Mouse (Mus musculus): ENCODE data around the gene 1700061G19Rik. TPM values are rescaled to one million over a fixed set of nuclear protein-coding genes. Genes with fewer than 3 reads are reported as not detected.

1700061G19Rik gene
- 0.14 and 0.26 TPM in 2 replicates for polyA plus RNA-seq (2014; fragmentation: Nextera tagmentation; extraction: Ambion mirVana)

DNA sequence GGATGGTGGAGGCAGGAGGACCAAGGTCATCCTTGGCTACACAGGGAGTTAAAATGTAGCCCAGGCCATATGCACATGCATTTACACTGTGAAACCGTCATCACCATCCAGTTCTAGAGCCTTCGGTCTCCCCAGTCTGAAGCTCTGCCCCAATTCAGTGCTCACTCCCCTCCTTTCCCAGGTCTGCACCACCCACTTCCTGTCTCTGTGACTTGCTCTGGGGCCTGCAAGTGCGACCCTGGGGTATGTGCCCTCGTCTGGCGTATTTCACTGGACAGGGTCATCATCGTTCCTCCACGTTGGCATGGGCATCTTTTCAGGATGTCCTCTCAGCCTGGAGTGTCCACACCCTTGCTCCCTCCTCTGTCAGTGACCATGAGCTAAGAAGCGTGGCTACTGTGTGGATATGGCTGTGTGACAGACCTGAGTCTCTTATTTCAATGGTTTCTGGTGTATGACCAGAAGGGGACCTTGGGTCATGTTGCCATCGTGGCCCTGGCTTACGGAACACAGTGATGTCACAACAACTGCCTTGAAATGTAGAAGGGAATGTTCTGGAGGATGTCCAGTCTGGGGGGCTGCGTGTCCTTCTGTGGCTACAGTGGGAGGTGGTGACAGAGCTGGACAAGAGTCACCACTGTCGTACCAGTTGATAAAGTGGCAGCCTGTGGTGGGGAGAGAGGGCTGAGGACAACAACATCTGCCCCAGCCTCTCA is at the start of gene 1700061G19Rik:
Gene 1700061G19Rik (plus strand): TSS at position 542 of the 716 bp plus-strand sequence.
- WGBS = 80% methylated on average over 12 of the region's 12 CpGs
- Histone ChIP-seq H3K36me3 (ENCODE audit: control insufficient read depth, insufficient read depth, low read length) (no peaks in the 10 kb centered on the region), H3K9me3 (ENCODE audit: control insufficient read depth, low read length) (no peaks in the 10 kb centered on the region), H3K27ac (replicated peaks; ENCODE audit: low read depth, low read length) (no peak within 1 kb of the TSS), H3K4me1 (ENCODE audit: control insufficient read depth, insufficient read depth, low read length) (no peaks in the 10 kb centered on the region), H3K9ac (ENCODE audit: low read depth, low read length) (no peak within 1 kb of the TSS), H3K27me3 (replicated peaks; ENCODE audit: control insufficient read depth, insufficient read depth, low read length) (no peaks in the 10 kb centered on the region), H3K4me2 (ENCODE audit: low read depth, low read length) (no peak within 1 kb of the TSS), H3K4me3 (ENCODE audit: low read depth, low read length) (no peak within 1 kb of the TSS)
- no peak for ATAC-seq (ENCODE audit: low read depth)
- DNase-seq (ENCODE audit: low spot score) = no peak

- no peaks in the 10 kb centered on the region for H3K9me3 ChIP-seq (ENCODE audit: control insufficient read depth, low read length)
- H3K27me3 ChIP-seq (replicated peaks; ENCODE audit: control insufficient read depth, insufficient read depth, low read length) = peaks cover 15% of the 10 kb centered on the region
- no peak overlapping the region for H3K4me2 ChIP-seq (ENCODE audit: low read depth, low read length)
- DNase-seq (ENCODE audit: low spot score) = no peak
- no peak overlapping the region for H3K4me3 ChIP-seq (ENCODE audit: low read depth, low read length)
- no peak for ATAC-seq (ENCODE audit: low read depth)
- WGBS = 93% methylated on average over 2 of the region's 2 CpGs
- no peak overlapping the region for H3K9ac ChIP-seq (ENCODE audit: low read depth, low read length)
- H3K4me1 ChIP-seq (ENCODE audit: control insufficient read depth, insufficient read depth, low read length) = 0 out of 2 replicates have a peak, but pooled peaks cover 3% of the 10 kb centered on the region
- no peak overlapping the region for H3K27ac ChIP-seq (replicated peaks; ENCODE audit: low read depth, low read length)
- H3K36me3 ChIP-seq (ENCODE audit: control insufficient read depth, insufficient read depth, low read length) = no peaks in the 10 kb centered on the region
These were observed 48.6 kb upstream of the 1700061G19Rik start for GRCm38 (mm10) chr17:56826718-56827117.

- no peak overlapping the region for H3K27ac ChIP-seq (replicated peaks; ENCODE audit: low read depth, low read length)
- peak overlapping the region; percentile 70 for H3K9ac ChIP-seq (ENCODE audit: low read depth, low read length)
- H3K9me3 ChIP-seq (ENCODE audit: control insufficient read depth, low read length) = no peaks in the 10 kb centered on the region
- H3K36me3 ChIP-seq (ENCODE audit: control insufficient read depth, insufficient read depth, low read length) = no peaks in the 10 kb centered on the region
- WGBS = 27% methylated on average over 11 of the region's 11 CpGs
- ATAC-seq (ENCODE audit: low read depth) = no peak
- H3K4me3 ChIP-seq (ENCODE audit: low read depth, low read length) = peak overlapping the region; percentile 66
- peak overlapping the region; percentile 89 for H3K4me2 ChIP-seq (ENCODE audit: low read depth, low read length)
- DNase-seq (ENCODE audit: low spot score) = no peak
- H3K4me1 ChIP-seq (ENCODE audit: control insufficient read depth, insufficient read depth, low read length) = 0 out of 2 replicates have a peak, but pooled peaks cover 3% of the 10 kb centered on the region
- peaks cover 19% of the 10 kb centered on the region for H3K27me3 ChIP-seq (replicated peaks; ENCODE audit: control insufficient read depth, insufficient read depth, low read length)
These were observed 46.1 kb upstream of the 1700061G19Rik start for GRCm38 (mm10) chr17:56829171-56829570.

DNA sequence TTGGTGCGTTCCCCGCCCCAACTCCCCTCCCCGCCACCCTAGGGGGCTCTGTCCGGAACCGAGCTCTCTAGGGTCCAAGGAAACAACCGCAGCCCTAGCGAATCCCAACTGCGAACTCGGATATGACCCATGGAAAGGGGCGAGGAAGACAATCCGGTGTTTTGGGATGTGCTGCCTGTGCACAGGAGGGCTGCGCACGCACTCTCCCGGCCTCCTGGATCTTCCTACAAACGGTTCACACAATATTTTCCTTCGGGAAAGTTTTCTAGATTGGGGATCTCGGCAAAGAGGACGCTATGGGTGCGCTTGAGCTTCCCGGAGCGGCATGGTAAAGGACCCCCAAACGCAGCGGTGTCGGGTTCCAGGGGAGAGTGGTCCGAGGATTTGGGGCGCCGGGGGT is 45.5 kb upstream of the 1700061G19Rik start:
- under 1% methylated on average over 26 of the region's 27 CpGs for WGBS
- Histone ChIP-seq H3K27me3 (replicated peaks; ENCODE audit: control insufficient read depth, insufficient read depth, low read length) (peaks cover 19% of the 10 kb centered on the region), H3K9me3 (ENCODE audit: control insufficient read depth, low read length) (no peaks in the 10 kb centered on the region), H3K36me3 (ENCODE audit: control insufficient read depth, insufficient read depth, low read length) (no peaks in the 10 kb centered on the region), H3K27ac (replicated peaks; ENCODE audit: low read depth, low read length) (no peak overlapping the region), H3K9ac (ENCODE audit: low read depth, low read length) (peak overlapping the region; percentile 70), H3K4me3 (ENCODE audit: low read depth, low read length) (peak overlapping the region; percentile 66), H3K4me2 (ENCODE audit: low read depth, low read length) (peak overlapping the region; percentile 89), H3K4me1 (ENCODE audit: control insufficient read depth, insufficient read depth, low read length) (0 out of 2 replicates have a peak, but pooled peaks cover 3% of the 10 kb centered on the region)
- peak; percentile 34 for DNase-seq (ENCODE audit: low spot score)
- no peak for ATAC-seq (ENCODE audit: low read depth)

GRCm38 (mm10) chr17:56830411-56831110 is 44.7 kb upstream of the 1700061G19Rik start, which contains the start of gene Rfx2:
Gene Rfx2, minus strand, starts transcription at chr17:56831013.
- ATAC-seq (ENCODE audit: low read depth) = no peak
- no peak within 1 kb of the TSS for H3K27ac ChIP-seq (replicated peaks; ENCODE audit: low read depth, low read length)
- H3K9ac ChIP-seq (ENCODE audit: low read depth, low read length) = peak within 1 kb of the TSS; percentile 70
- peak within 1 kb of the TSS; percentile 66 for H3K4me3 ChIP-seq (ENCODE audit: low read depth, low read length)
- peak; percentile 18 for DNase-seq (ENCODE audit: low spot score)
- H3K27me3 ChIP-seq (replicated peaks; ENCODE audit: control insufficient read depth, insufficient read depth, low read length) = peaks cover 19% of the 10 kb centered on the region
- H3K4me1 ChIP-seq (ENCODE audit: control insufficient read depth, insufficient read depth, low read length) = 0 out of 2 replicates have a peak, but pooled peaks cover 3% of the 10 kb centered on the region
- under 1% methylated on average over 12 of the region's 62 CpGs for WGBS
- H3K36me3 ChIP-seq (ENCODE audit: control insufficient read depth, insufficient read depth, low read length) = no peaks in the 10 kb centered on the region
- peak within 1 kb of the TSS; percentile 89 for H3K4me2 ChIP-seq (ENCODE audit: low read depth, low read length)
- no peaks in the 10 kb centered on the region for H3K9me3 ChIP-seq (ENCODE audit: control insufficient read depth, low read length)

- Histone ChIP-seq H3K27ac (replicated peaks; ENCODE audit: low read depth, low read length) (no peak overlapping the region), H3K9ac (ENCODE audit: low read depth, low read length) (peak overlapping the region; percentile 41; the same call in 1 of the 2 replicates)
These were observed 44.0 kb upstream of the 1700061G19Rik start for GRCm38 (mm10) chr17:56831111-56831816.

DNA sequence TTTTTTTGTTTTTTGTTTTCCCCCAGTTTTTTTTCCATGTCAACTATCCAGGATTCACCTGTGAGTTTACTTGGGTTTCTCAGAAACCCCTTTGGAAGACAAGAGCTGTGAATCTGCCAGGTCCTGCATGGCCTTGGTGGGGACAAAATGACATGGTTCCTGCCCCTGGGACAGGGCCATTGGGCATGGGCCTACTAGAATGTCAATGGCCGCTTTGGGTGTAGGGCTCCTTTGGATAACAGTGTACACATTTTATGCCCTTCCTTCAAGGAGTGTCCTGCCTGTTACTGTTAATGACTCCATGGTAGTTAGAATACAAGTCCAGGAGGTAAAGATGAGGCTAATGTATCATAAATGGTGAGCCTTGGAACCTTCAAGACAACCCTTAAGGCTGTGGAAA is 42.4 kb upstream of the 1700061G19Rik start:
- Histone ChIP-seq H3K36me3 (ENCODE audit: control insufficient read depth, insufficient read depth, low read length) (no peaks in the 10 kb centered on the region), H3K4me3 (ENCODE audit: low read depth, low read length) (no peak overlapping the region), H3K9ac (ENCODE audit: low read depth, low read length) (no peak overlapping the region), H3K27me3 (replicated peaks; ENCODE audit: control insufficient read depth, insufficient read depth, low read length) (peaks cover 19% of the 10 kb centered on the region), H3K4me2 (ENCODE audit: low read depth, low read length) (no peak overlapping the region), H3K9me3 (ENCODE audit: control insufficient read depth, low read length) (no peaks in the 10 kb centered on the region), H3K27ac (replicated peaks; ENCODE audit: low read depth, low read length) (no peak overlapping the region), H3K4me1 (ENCODE audit: control insufficient read depth, insufficient read depth, low read length) (0 out of 2 replicates have a peak, but pooled peaks cover 3% of the 10 kb centered on the region)
- 66% methylated on average over 1 of the region's 1 CpGs for WGBS
- ATAC-seq (ENCODE audit: low read depth) (no peak), DNase-seq (ENCODE audit: low spot score) (no peak)

More at GRCm38 (mm10) chr17:56831111-56831816, 44.0 kb upstream of the 1700061G19Rik start:
- Histone ChIP-seq H3K4me1 (ENCODE audit: control insufficient read depth, insufficient read depth, low read length) (0 out of 2 replicates have a peak, but pooled peaks cover 3% of the 10 kb centered on the region), H3K36me3 (ENCODE audit: control insufficient read depth, insufficient read depth, low read length) (no peaks in the 10 kb centered on the region), H3K27me3 (replicated peaks; ENCODE audit: control insufficient read depth, insufficient read depth, low read length) (peaks cover 19% of the 10 kb centered on the region), H3K9me3 (ENCODE audit: control insufficient read depth, low read length) (no peaks in the 10 kb centered on the region), H3K4me3 (ENCODE audit: low read depth, low read length) (peak overlapping the region; percentile 66), H3K4me2 (ENCODE audit: low read depth, low read length) (peak overlapping the region; percentile 89)
- WGBS = under 1% methylated on average over 27 of the region's 42 CpGs
- DNase-seq (ENCODE audit: low spot score) (peak; percentile 99), ATAC-seq (ENCODE audit: low read depth) (peak; percentile 98)

DNA sequence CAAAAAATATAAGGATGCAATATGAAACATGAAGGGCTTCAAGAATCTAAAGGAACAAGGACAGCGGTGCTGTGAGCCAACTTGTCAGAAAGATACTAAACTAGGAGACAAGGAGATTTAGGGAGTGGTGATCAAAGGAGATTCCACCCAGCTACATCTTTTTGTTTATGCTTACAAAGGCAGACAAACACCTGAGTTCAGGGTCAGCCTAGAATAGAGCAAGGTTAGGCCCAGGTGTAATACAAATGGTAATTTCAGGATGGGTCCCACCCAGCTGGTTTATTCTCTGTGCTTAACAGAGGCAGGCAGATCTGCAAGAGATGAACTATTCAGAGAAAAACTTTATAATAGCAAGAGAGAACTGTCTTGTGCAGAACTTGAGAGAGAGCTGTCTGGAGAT is 41.9 kb upstream of the 1700061G19Rik start:
- Histone ChIP-seq H3K36me3 (ENCODE audit: control insufficient read depth, insufficient read depth, low read length) (no peaks in the 10 kb centered on the region), H3K4me3 (ENCODE audit: low read depth, low read length) (no peak overlapping the region), H3K27me3 (replicated peaks; ENCODE audit: control insufficient read depth, insufficient read depth, low read length) (peaks cover 19% of the 10 kb centered on the region), H3K4me2 (ENCODE audit: low read depth, low read length) (no peak overlapping the region), H3K9ac (ENCODE audit: low read depth, low read length) (no peak overlapping the region), H3K27ac (replicated peaks; ENCODE audit: low read depth, low read length) (no peak overlapping the region), H3K9me3 (ENCODE audit: control insufficient read depth, low read length) (no peaks in the 10 kb centered on the region), H3K4me1 (ENCODE audit: control insufficient read depth, insufficient read depth, low read length) (0 out of 2 replicates have a peak, but pooled peaks cover 3% of the 10 kb centered on the region)
- ATAC-seq (ENCODE audit: low read depth) (no peak), DNase-seq (ENCODE audit: low spot score) (no peak)
- 93% methylated on average over 1 of the region's 1 CpGs for WGBS
